Mouse (Mus musculus) cerebellum, adult 2 months (tissue): Measurements from ENCODE around the gene Il33.

ENCODE experiments used
- CTCF ChIP-seq: fragments of 200-500 bp; IDR thresholded peaks from 2 replicates; pipeline ENCODE4 v1.5.1; 2011; ENCODE audit warnings: low read depth, mild to moderate bottlenecking, control low read depth, low read length, moderate library complexity, borderline replicate concordance; ENCODE audit not compliant: insufficient read depth
- POLR2A ChIP-seq: fragments of 200-500 bp; IDR thresholded peaks from 2 replicates; pipeline ENCODE4 v1.6.1; 2011; ENCODE audit warnings: low read length, control low read depth, borderline replicate concordance; ENCODE audit not compliant: insufficient read depth

- TF ChIP-seq CTCF (no peak), POLR2A (no peak)
These were observed 59.5 kb downstream of the Il33 start for GRCm38 (mm10) chr19:29984208-29985005.
